Mouse (Mus musculus) cortical plate, adult 2 months (tissue): ENCODE measurements around the gene 2310033P09Rik.

Experiments
- CTCF ChIP-seq: fragments of 200-500 bp; IDR thresholded peaks from 2 replicates; pipeline ENCODE4 v1.5.1; 2011; ENCODE audit warnings: mild to moderate bottlenecking, control low read depth, low read length; ENCODE audit not compliant: insufficient read depth; ENCODE audit errors: extremely low read depth
- POLR2A ChIP-seq: fragments of 200-500 bp; IDR thresholded peaks from 2 replicates; pipeline ENCODE4 v1.6.1; 2011; ENCODE audit warnings: mild to moderate bottlenecking, low read length, control low read depth; ENCODE audit not compliant: insufficient read depth; ENCODE audit errors: extremely low read depth

- no peak for TF ChIP-seq CTCF
- peak; percentile 80; the same call in 1 of the 2 replicates for TF ChIP-seq POLR2A
Measured at GRCm38 (mm10) chr11:59202081-59202995, 5.8 kb upstream of the 2310033P09Rik start, which contains the start of gene Mrpl55.
